Comparison of ENCODE assay signal across 8 mouse cellular contexts in the genomic region with DNA sequence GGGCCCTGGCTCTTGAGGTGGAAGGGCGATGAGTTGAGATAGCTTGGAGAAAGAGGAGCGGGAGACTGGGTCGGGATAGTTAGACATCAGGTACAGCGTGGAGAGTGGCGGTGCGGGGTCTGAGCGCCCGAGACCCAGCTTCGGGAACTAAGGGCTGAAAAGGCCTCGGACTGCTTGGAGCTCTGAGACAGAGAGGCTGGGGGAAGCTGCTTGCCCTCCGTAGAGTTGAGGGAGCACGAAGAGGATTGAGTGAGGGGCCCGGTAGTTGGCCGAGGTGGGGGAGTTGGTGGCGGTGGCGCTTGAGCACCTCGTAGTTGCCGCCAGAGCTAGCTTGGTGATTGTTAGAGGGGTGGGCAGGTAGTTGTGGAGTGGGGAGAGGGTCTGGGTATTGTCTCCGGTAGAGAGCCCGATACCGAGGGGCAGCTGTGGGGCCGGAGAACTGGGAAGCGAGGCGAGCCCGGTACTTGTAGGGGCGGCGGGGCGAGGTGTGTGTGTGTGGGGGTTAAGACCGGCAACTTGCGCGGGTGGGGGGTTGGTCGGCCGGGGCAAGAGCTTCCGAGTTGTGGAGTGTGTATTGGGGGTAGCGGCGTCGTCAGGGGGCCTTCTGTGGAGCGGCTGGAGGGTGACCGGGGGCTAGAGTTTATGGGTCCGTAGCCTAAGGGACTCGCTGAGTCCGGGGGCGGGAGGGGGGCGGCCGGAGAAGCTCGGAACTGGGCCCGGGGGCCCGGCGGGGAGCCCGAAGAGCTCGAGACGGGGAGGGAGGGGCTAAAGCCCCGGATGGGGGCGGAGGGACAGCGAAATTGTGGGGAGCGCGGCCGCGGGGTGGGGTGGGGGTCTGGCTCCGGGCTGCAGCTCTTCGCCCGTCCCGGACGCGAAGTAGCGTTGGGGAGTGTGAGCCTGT. TPM values are rescaled to one million over a fixed set of nuclear protein-coding genes. Genes with fewer than 3 reads are reported as not detected.
DNase-seq lines count a peak whose midpoint lies in the region; ATAC-seq and TF ChIP-seq lines count a peak whose summit lies in the region.

No protein-coding gene starts in this region.

- no peaks in the 10 kb centered on the region for H3K9me3 ChIP-seq in embryonic facial prominence, embryonic 14.5 days (ENCODE audit: control insufficient read depth, low read length)
- H3K9me3 ChIP-seq in limb, embryonic 14.5 days (ENCODE audit: control insufficient read depth, low read length), result no peaks in the 10 kb centered on the region

- H3K4me1 ChIP-seq in embryonic facial prominence, embryonic 14.5 days (ENCODE audit: control insufficient read depth, insufficient read depth, low read length), result peaks cover 17% of the 10 kb centered on the region
- H3K4me1 ChIP-seq in limb, embryonic 14.5 days (ENCODE audit: control insufficient read depth, insufficient read depth, low read length), result peaks cover 19% of the 10 kb centered on the region

- intact Hi-C loops in heart, postnatal 25 days (cut with DNase I), result loop anchor here (2.0 to 10.0 kb wide), 2 partner anchors 16 to 592 kb away; a partner anchor contains a TSS

- peak; percentile 80 for DNase-seq in CD4-positive, CD25-positive, alpha-beta regulatory T cell, adult 2 months (ENCODE audit: low read depth, low spot score)
- peak; percentile 32 to 44 for DNase-seq in CD8-positive naive resting alpha-beta T cell, adult 2 months (ENCODE audit: low read depth in 2 of 2, low spot score in 2 of 2)
- peak; percentile 84 for DNase-seq in embryonic facial prominence, embryonic 14.5 days (ENCODE audit: low spot score)
- peak; percentile 47 for DNase-seq in heart, postnatal 25 days (ENCODE audit: low spot score)
- DNase-seq in limb, embryonic 14.5 days (ENCODE audit: low spot score), result peak; percentile 48
- DNase-seq in neural tube, embryonic 10.5 days (ENCODE audit: extremely low spot score, low spot score), result peak; percentile 60
- peak; percentile 83 for DNase-seq in thymus, postnatal 4 days

- no peaks in the 10 kb centered on the region for H3K27me3 ChIP-seq in embryonic facial prominence, embryonic 14.5 days (replicated peaks; ENCODE audit: control insufficient read depth, insufficient read depth, low read length)
- no peaks in the 10 kb centered on the region for H3K27me3 ChIP-seq in limb, embryonic 14.5 days (ENCODE audit: control insufficient read depth, insufficient read depth, low read length)

- H3K9ac ChIP-seq in embryonic facial prominence, embryonic 14.5 days (ENCODE audit: low read depth, low read length), result peak overlapping the region; percentile 96
- H3K9ac ChIP-seq in limb, embryonic 14.5 days (ENCODE audit: low read depth, low read length, severe bottlenecking), result peak overlapping the region; percentile 90

- under 1% methylated on average over 40 of the region's 66 CpGs for WGBS in embryonic facial prominence, embryonic 14.5 days
- 1% methylated on average over 41 of the region's 66 CpGs for WGBS in limb, embryonic 14.5 days

- peak overlapping the region; percentile 49 for H3K4me2 ChIP-seq in embryonic facial prominence, embryonic 14.5 days (ENCODE audit: low read depth, low read length)
- peak overlapping the region; percentile 46 for H3K4me2 ChIP-seq in limb, embryonic 14.5 days (replicated peaks; ENCODE audit: low read depth, low read length, severe bottlenecking)

- no peak for ATAC-seq in CD4-positive, CD25-positive, alpha-beta regulatory T cell, adult 4 months
- ATAC-seq in embryonic facial prominence, embryonic 14.5 days (ENCODE audit: low read depth), result peak; percentile 0; the same call in 1 of the 2 replicates
- peak; percentile 7 for ATAC-seq in limb, embryonic 14.5 days (ENCODE audit: low FRiP score, low read depth)

- no peak for TF ChIP-seq POLR2A in limb, embryonic 14.5 days (IDR thresholded peaks at IDR 0.05; ENCODE audit: borderline replicate concordance, extremely low read depth, insufficient read depth, insufficient read length)

- H3K4me3 ChIP-seq in embryonic facial prominence, embryonic 14.5 days (ENCODE audit: low read depth, low read length), result peak overlapping the region; percentile 64
- H3K4me3 ChIP-seq in limb, embryonic 14.5 days (replicated peaks; ENCODE audit: low read length), result peak overlapping the region; percentile 97

- H3K27ac ChIP-seq in embryonic facial prominence, embryonic 14.5 days (replicated peaks; ENCODE audit: low read depth, low read length), result peak overlapping the region; percentile 98
- H3K27ac ChIP-seq in limb, embryonic 14.5 days (replicated peaks; ENCODE audit: low read depth, low read length), result peak overlapping the region; percentile 96

- peaks cover 46% of the 10 kb centered on the region for H3K36me3 ChIP-seq in embryonic facial prominence, embryonic 14.5 days (ENCODE audit: control insufficient read depth, insufficient read depth, low read length)
- peaks cover 48% of the 10 kb centered on the region for H3K36me3 ChIP-seq in limb, embryonic 14.5 days (ENCODE audit: control insufficient read depth, insufficient read depth, low read length)

RNA-seq across cellular contexts. Expression of a gene that starts 0.8 kb away (rescaled TPM):
- polyA plus RNA-seq in CD4-positive, CD25-positive, alpha-beta regulatory T cell, adult 4 months (2017; shearing (Covaris generic)), result 10 to 100 TPM; 41.3 to 43.5 TPM
- 47.0 and 49.3 TPM in 2 replicates for polyA plus RNA-seq in embryonic facial prominence, embryonic 14.5 days (2014; fragmentation: Nextera tagmentation; extraction: Ambion mirVana)
- 10 to 100 TPM; 22.6 to 25.3 TPM for total RNA-seq in heart, postnatal 25 days (2021)
- polyA plus RNA-seq in limb, embryonic 14.5 days (2012; rRNA removed), result 66.7 and 69.2 TPM in 2 replicates
- polyA plus RNA-seq in limb, embryonic 14.5 days (2014; fragmentation: Nextera tagmentation; extraction: Ambion mirVana), result 51.7 and 60.5 TPM in 2 replicates

RNA-seq across cellular contexts. Expression of a gene that starts 4.0 kb away (rescaled TPM):
- polyA plus RNA-seq in CD4-positive, CD25-positive, alpha-beta regulatory T cell, adult 4 months (2017; shearing (Covaris generic)), result 1 to 10 TPM; 4.0 to 4.6 TPM
- polyA plus RNA-seq in embryonic facial prominence, embryonic 14.5 days (2014; fragmentation: Nextera tagmentation; extraction: Ambion mirVana), result 30.8 and 36.2 TPM in 2 replicates
- total RNA-seq in heart, postnatal 25 days (2021), result 1 to 10 TPM; 3.9 to 5.2 TPM
- polyA plus RNA-seq in limb, embryonic 14.5 days (2012; rRNA removed), result 65.4 and 81.0 TPM in 2 replicates
- 40.3 and 47.0 TPM in 2 replicates for polyA plus RNA-seq in limb, embryonic 14.5 days (2014; fragmentation: Nextera tagmentation; extraction: Ambion mirVana)

RNA-seq across cellular contexts. Expression of a gene that starts 5.5 kb away (rescaled TPM):
- 100 to 1,000 TPM; 282 to 355 TPM for polyA plus RNA-seq in CD4-positive, CD25-positive, alpha-beta regulatory T cell, adult 4 months (2017; shearing (Covaris generic))
- 577 and 590 TPM in 2 replicates for polyA plus RNA-seq in embryonic facial prominence, embryonic 14.5 days (2014; fragmentation: Nextera tagmentation; extraction: Ambion mirVana)
- 100 to 1,000 TPM; 274 to 291 TPM for total RNA-seq in heart, postnatal 25 days (2021)
- polyA plus RNA-seq in limb, embryonic 14.5 days (2012; rRNA removed), result 431 and 477 TPM in 2 replicates
- polyA plus RNA-seq in limb, embryonic 14.5 days (2014; fragmentation: Nextera tagmentation; extraction: Ambion mirVana), result 574 and 593 TPM in 2 replicates

RNA-seq across cellular contexts. Expression of a gene that starts 14.1 kb away (rescaled TPM):
- polyA plus RNA-seq in CD4-positive, CD25-positive, alpha-beta regulatory T cell, adult 4 months (2017; shearing (Covaris generic)), result 10 to 100 TPM; 69.7 to 79.3 TPM
- 109 and 116 TPM in 2 replicates for polyA plus RNA-seq in embryonic facial prominence, embryonic 14.5 days (2014; fragmentation: Nextera tagmentation; extraction: Ambion mirVana)
- 10 to 100 TPM; 48.3 to 51.5 TPM for total RNA-seq in heart, postnatal 25 days (2021)
- 101 and 111 TPM in 2 replicates for polyA plus RNA-seq in limb, embryonic 14.5 days (2012; rRNA removed)
- 118 and 122 TPM in 2 replicates for polyA plus RNA-seq in limb, embryonic 14.5 days (2014; fragmentation: Nextera tagmentation; extraction: Ambion mirVana)

RNA-seq across cellular contexts. Expression of a gene that starts 15.5 kb away (rescaled TPM):
- polyA plus RNA-seq in CD4-positive, CD25-positive, alpha-beta regulatory T cell, adult 4 months (2017; shearing (Covaris generic)), result 10 to 100 TPM; 21.1 to 25.4 TPM
- 37.4 and 39.2 TPM in 2 replicates for polyA plus RNA-seq in embryonic facial prominence, embryonic 14.5 days (2014; fragmentation: Nextera tagmentation; extraction: Ambion mirVana)
- total RNA-seq in heart, postnatal 25 days (2021), result 100 to 1,000 TPM; 149 to 180 TPM
- 117 and 125 TPM in 2 replicates for polyA plus RNA-seq in limb, embryonic 14.5 days (2012; rRNA removed)
- 38.3 and 40.1 TPM in 2 replicates for polyA plus RNA-seq in limb, embryonic 14.5 days (2014; fragmentation: Nextera tagmentation; extraction: Ambion mirVana)
